Mouse (Mus musculus) hindbrain, postnatal 0 days (tissue): Measurements from ENCODE around the gene Dnaaf2. TPM values are rescaled to one million over a fixed set of nuclear protein-coding genes. Genes with fewer than 3 reads are reported as not detected.

ENCODE experiments used
- ATAC-seq: fragments of 200-750 bp; cut with Nextera tagmentation; 2 replicates; pipeline ENCODE4 v1.8.0; 2017; ENCODE audit warnings: mild to moderate bottlenecking, moderate TSS enrichment, moderate library complexity
- DNase-seq: peaks from one replicate; pipeline ENCODE4 v3.0.0-alpha.2; 2015; ENCODE audit warnings: low spot score
- H3K27ac ChIP-seq: fragments of 300-500 bp; sonication (generic); 2 replicates; pipeline ENCODE4 v1.5.1; 2014; ENCODE audit warnings: mild to moderate bottlenecking
- H3K27me3 ChIP-seq: fragments of 300-500 bp; sonication (generic); 2 replicates; pipeline ENCODE4 v1.6.1; 2014; ENCODE audit warnings: low read length, mixed read lengths; ENCODE audit not compliant: insufficient read depth
- H3K36me3 ChIP-seq: fragments of 300-500 bp; sonication (generic); 2 replicates; pipeline ENCODE4 v1.6.1; 2014; ENCODE audit warnings: low read length, mixed read lengths; ENCODE audit not compliant: insufficient read depth
- H3K4me1 ChIP-seq: fragments of 300-500 bp; sonication (generic); 2 replicates; pipeline ENCODE4 v1.6.1; 2014; ENCODE audit warnings: antibody characterized with exemption, low read length, mixed read lengths; ENCODE audit not compliant: insufficient read depth
- H3K4me2 ChIP-seq: fragments of 300-500 bp; sonication (generic); 2 replicates; pipeline ENCODE4 v1.6.1; 2014; ENCODE audit warnings: low read depth, mild to moderate bottlenecking, low read length, moderate library complexity, mixed read lengths
- H3K4me3 ChIP-seq: fragments of 300-500 bp; sonication (generic); 2 replicates; pipeline ENCODE4 v1.5.1; 2014; ENCODE audit warnings: low read length
- H3K9ac ChIP-seq: fragments of 300-500 bp; sonication (generic); replicated peaks from 2 replicates; pipeline ENCODE4 v1.6.1; 2014; ENCODE audit warnings: mild to moderate bottlenecking, low read length, moderate library complexity, mixed read lengths
- H3K9me3 ChIP-seq: fragments of 300-500 bp; sonication (generic); 2 replicates; pipeline ENCODE4 v1.6.1; 2016; ENCODE audit warnings: low read length, mixed read lengths
- CTCF ChIP-seq: IDR thresholded peaks from 2 replicates; pipeline ENCODE4 v1.5.1; 2016; ENCODE audit warnings: antibody characterized with exemption, control low read depth, low read depth
- WGBS: fragments of 180-500 bp; shearing (Covaris S2); extraction: QIAGEN DNeasy Blood & Tissue Kit; methylation state at CpG from one replicate; pipeline ENCODE4 v1.1.7; 2014; 5-methylcytosine and 5-hydroxymethylcytosine counted together
- polyA plus RNA-seq: library from polyadenylated mRNA; unstranded; fragments of >200 nt; fragmentation: Nextera tagmentation; extraction: Ambion mirVana; gene quantifications from 2 replicates; pipeline ENCODE4 v1.2.1, GENCODE M21; 2015
- total RNA-seq: library from RNA; depleted of rRNA; stranded (reverse); fragments of >200 nt; gene quantifications from 2 replicates; pipeline ENCODE4 v1.2.3, GENCODE M21; 2014

Gene Dnaaf2
- total and polyA plus RNA-seq, 2 experiments from 2014 or later, result 5.2 to 7.7 TPM

GRCm38 (mm10) chr12:69190074-69190473 is 8.2 kb downstream of the Dnaaf2 start:
- Histone ChIP-seq H3K9ac (no peak overlapping the region), H3K27ac (no peak overlapping the region), H3K9me3 (no peaks in the 10 kb centered on the region), H3K4me1 (peaks cover 7% of the 10 kb centered on the region), H3K27me3 (no peaks in the 10 kb centered on the region), H3K36me3 (peaks cover 4% of the 10 kb centered on the region; the same call in 1 of the 2 replicates), H3K4me2 (no peak overlapping the region), H3K4me3 (no peak overlapping the region)
- ATAC-seq, result no peak
- no peak for TF ChIP-seq CTCF
- WGBS, result 90% methylated on average over 9 of the region's 9 CpGs
- no peak for DNase-seq

- peaks cover 4% of the 10 kb centered on the region; the same call in 1 of the 2 replicates for H3K36me3 ChIP-seq
- no peaks in the 10 kb centered on the region for H3K9me3 ChIP-seq
- H3K27me3 ChIP-seq, result no peaks in the 10 kb centered on the region
- WGBS, result 73% methylated on average over 5 of the region's 5 CpGs
- no peak for TF ChIP-seq CTCF
- ATAC-seq (no peak), DNase-seq (no peak)
- no peak overlapping the region for H3K27ac ChIP-seq
- no peak overlapping the region for H3K4me2 ChIP-seq
- H3K9ac ChIP-seq, result no peak overlapping the region; the same call in 1 of the 2 replicates
- H3K4me1 ChIP-seq, result peaks cover 8% of the 10 kb centered on the region
- no peak overlapping the region for H3K4me3 ChIP-seq
Measured at GRCm38 (mm10) chr12:69186811-69187471, 11.3 kb downstream of the Dnaaf2 start.

GRCm38 (mm10) chr12:69185371-69185770 is 12.9 kb downstream of the Dnaaf2 start:
- Histone ChIP-seq H3K27me3 (no peaks in the 10 kb centered on the region), H3K36me3 (peaks cover 4% of the 10 kb centered on the region; the same call in 1 of the 2 replicates), H3K9ac (peak overlapping the region; percentile 90), H3K9me3 (no peaks in the 10 kb centered on the region), H3K4me3 (peak overlapping the region; percentile 86), H3K4me2 (peak overlapping the region; percentile 99), H3K27ac (no peak overlapping the region), H3K4me1 (peaks cover 8% of the 10 kb centered on the region)
- 63% methylated on average over 7 of the region's 7 CpGs for WGBS
- no peak for TF ChIP-seq CTCF
- no peak for ATAC-seq
- no peak for DNase-seq

- Histone ChIP-seq H3K27me3 (no peaks in the 10 kb centered on the region), H3K36me3 (peaks cover 4% of the 10 kb centered on the region; the same call in 1 of the 2 replicates), H3K4me3 (peak overlapping the region; percentile 86), H3K27ac (peak overlapping the region; percentile 95), H3K4me1 (peaks cover 8% of the 10 kb centered on the region), H3K9me3 (no peaks in the 10 kb centered on the region), H3K9ac (peak overlapping the region; percentile 90), H3K4me2 (peak overlapping the region; percentile 99)
- no peak for TF ChIP-seq CTCF
- ATAC-seq (peak; percentile 61), DNase-seq (peak; percentile 53)
- 1% methylated on average over 81 of the region's 86 CpGs for WGBS
Measured at GRCm38 (mm10) chr12:69184342-69185295, 13.6 kb downstream of the Dnaaf2 start.

GRCm38 (mm10) chr12:69183583-69184308 is 14.5 kb downstream of the Dnaaf2 start, which contains the start of the genes Rpl36al and Mgat2:
TSS of gene Rpl36al (minus strand) at chr12:69184083.
TSS of gene Mgat2 (plus strand) at chr12:69184157.
- DNase-seq (peak; percentile 99), ATAC-seq (peak; percentile 99)
- WGBS, result under 1% methylated on average over 80 of the region's 84 CpGs
- Histone ChIP-seq H3K9ac (peak within 1 kb of the TSS; percentile 90), H3K9me3 (no peaks in the 10 kb centered on the region), H3K4me2 (peak within 1 kb of the TSS; percentile 99), H3K4me1 (peaks cover 8% of the 10 kb centered on the region), H3K27ac (peak within 1 kb of the TSS; percentile 95), H3K36me3 (peaks cover 4% of the 10 kb centered on the region; the same call in 1 of the 2 replicates), H3K27me3 (no peaks in the 10 kb centered on the region), H3K4me3 (peak within 1 kb of the TSS; percentile 86)
- TF ChIP-seq CTCF, result no peak

- no peaks in the 10 kb centered on the region for H3K9me3 ChIP-seq
- 91% methylated on average over 4 of the region's 4 CpGs for WGBS
- H3K9ac ChIP-seq, result no peak overlapping the region
- TF ChIP-seq CTCF, result no peak
- no peak for DNase-seq
- no peaks in the 10 kb centered on the region for H3K36me3 ChIP-seq
- no peak overlapping the region for H3K4me3 ChIP-seq
- H3K27me3 ChIP-seq, result no peaks in the 10 kb centered on the region
- H3K4me1 ChIP-seq, result peaks cover 8% of the 10 kb centered on the region
- no peak overlapping the region for H3K4me2 ChIP-seq
- H3K27ac ChIP-seq, result no peak overlapping the region
- no peak for ATAC-seq
Measured at GRCm38 (mm10) chr12:69181800-69182199, 16.4 kb downstream of the Dnaaf2 start.
